Mouse (Mus musculus) 416B (cell line): ENCODE data around the gene Btbd10.

Experiments used
- DNase-seq: peaks from one replicate; pipeline ENCODE4 v3.0.0; 2011; ENCODE audit warnings: low read depth

Btbd10 gene

GRCm38 (mm10) chr7:113295077-113295890, 73.9 kb downstream of the Btbd10 start:
- peak; percentile 80 for DNase-seq

- DNase-seq = peak; percentile 75
These were observed 74.6 kb downstream of the Btbd10 start for GRCm38 (mm10) chr7:113294598-113294997.

GRCm38 (mm10) chr7:113292193-113292592, 77.0 kb downstream of the Btbd10 start:
- no peak for DNase-seq

GRCm38 (mm10) chr7:113291741-113292140, 77.5 kb downstream of the Btbd10 start:
- no peak for DNase-seq

GRCm38 (mm10) chr7:113289211-113289610, 80.0 kb downstream of the Btbd10 start:
- peak; percentile 47 for DNase-seq

- DNase-seq = no peak
These were observed 83.8 kb downstream of the Btbd10 start for GRCm38 (mm10) chr7:113285405-113285804.

- DNase-seq = no peak
These were observed 89.9 kb downstream of the Btbd10 start for GRCm38 (mm10) chr7:113279246-113279645.

- no peak for DNase-seq
These were observed 90.7 kb downstream of the Btbd10 start for GRCm38 (mm10) chr7:113278493-113278892.

- no peak for DNase-seq
These were observed 91.9 kb downstream of the Btbd10 start for GRCm38 (mm10) chr7:113277245-113277644.

- no peak for DNase-seq
These were observed 96.7 kb downstream of the Btbd10 start for GRCm38 (mm10) chr7:113272338-113272997.

- no peak for DNase-seq
These were observed 98.2 kb downstream of the Btbd10 start for GRCm38 (mm10) chr7:113270991-113271390.

- DNase-seq = no peak
These were observed 98.6 kb downstream of the Btbd10 start for GRCm38 (mm10) chr7:113270551-113270950.

- no peak for DNase-seq
These were observed 99.3 kb downstream of the Btbd10 start for GRCm38 (mm10) chr7:113269921-113270320.

GRCm38 (mm10) chr7:113269081-113269480, 100.1 kb downstream of the Btbd10 start:
- no peak for DNase-seq

- peak; percentile 41 for DNase-seq
These were observed 100.9 kb downstream of the Btbd10 start for GRCm38 (mm10) chr7:113268287-113268686.
